Mouse (Mus musculus) left cerebral cortex, postnatal 4 days (tissue): ENCODE measurements around the gene Tmem200a. TPM values are rescaled to one million over a fixed set of nuclear protein-coding genes. Genes with fewer than 3 reads are reported as not detected.
"Not testable (repeated sequence)": the region's sequence is repeated elsewhere in the genome, so short reads cannot be mapped to it uniquely, and the experiment has no call there.

Experiments used
- DNase-seq: peaks from one replicate; pipeline ENCODE4 v3.0.0-alpha.2; 2022
- intact Hi-C: fragments of 180-260 bp; cut with DNase I; formaldehyde crosslinking; loops from one replicate; pipeline ENCODE4 v1.15.1; 2025
- total RNA-seq, 2 experiments: library from RNA; stranded (reverse); gene quantifications; 2 replicates each; pipeline ENCODE4 v1.2.3; 2021

The Tmem200a gene
- total RNA-seq, 2 experiments from 2014 or later, result 27.0 to 31.4 TPM

GRCm38 (mm10) chr10:25908027-25909012 is 170.5 kb downstream of the Tmem200a start:
- intact Hi-C loops, result no loop called here
- no peak for DNase-seq

DNA sequence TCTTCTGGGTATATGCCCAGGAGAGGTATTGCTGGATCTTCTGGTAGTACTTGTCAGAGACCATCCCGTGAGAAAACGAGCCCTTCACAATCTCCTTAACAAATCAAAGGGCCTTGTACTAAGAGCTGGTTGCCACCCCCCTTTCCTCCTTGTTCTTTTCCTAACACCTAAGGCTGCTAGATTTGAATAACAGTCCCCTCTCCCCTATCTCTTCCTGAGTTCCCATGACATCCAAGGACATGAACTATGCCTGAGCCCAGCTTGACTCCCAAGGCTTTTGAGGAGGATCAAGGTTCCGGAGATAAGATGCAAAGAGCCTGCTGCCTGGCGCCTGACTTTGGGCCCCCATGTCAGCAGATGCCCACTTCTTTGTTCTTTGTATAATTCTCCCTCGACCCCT is 184.7 kb downstream of the Tmem200a start:
- DNase-seq, intact Hi-C loops: not testable (repeated sequence)

DNA sequence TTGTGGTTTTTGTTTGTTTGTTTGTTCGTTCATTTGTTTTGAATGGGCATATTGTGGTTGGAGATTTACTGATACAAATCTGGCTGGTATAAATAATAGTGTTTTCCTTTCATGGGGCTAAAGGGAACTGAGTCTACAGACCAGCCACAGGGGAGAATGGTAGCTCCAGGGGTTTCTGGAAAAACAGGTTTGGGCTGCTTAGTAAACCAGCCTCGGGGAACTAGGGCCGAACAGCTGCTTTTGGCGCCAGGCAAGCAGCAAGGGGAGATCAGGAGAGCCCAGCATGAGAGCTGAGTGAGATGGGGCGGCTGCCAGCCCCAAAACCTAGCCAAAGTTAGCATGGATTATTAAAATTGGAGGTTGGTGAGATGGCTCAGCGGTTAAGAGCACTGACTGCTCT is 191.6 kb downstream of the Tmem200a start:
- no peak for DNase-seq
- intact Hi-C loops, result no loop called here

DNA sequence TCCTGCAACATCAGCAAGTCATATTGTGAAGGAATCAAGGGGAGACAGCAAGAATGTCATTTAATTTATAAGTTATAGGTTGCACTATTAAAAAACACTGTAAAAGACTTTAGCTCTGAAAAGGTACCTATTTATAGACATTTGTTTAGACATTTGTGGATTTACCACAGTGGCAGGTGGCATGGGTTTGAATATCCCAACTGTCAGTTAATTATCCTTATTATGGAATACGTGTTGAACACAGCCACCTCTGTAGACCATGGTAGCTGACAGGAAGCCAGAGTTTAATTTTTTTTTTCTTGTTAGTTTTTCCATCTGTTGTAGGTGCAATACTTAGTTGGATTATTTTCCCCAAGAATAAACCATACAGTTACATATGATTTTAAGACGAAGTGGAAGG is 194.3 kb downstream of the Tmem200a start:
- intact Hi-C loops, result no loop called here
- no peak for DNase-seq

- intact Hi-C loops, result no loop called here
- DNase-seq, result no peak
These were observed 201.1 kb downstream of the Tmem200a start for GRCm38 (mm10) chr10:25877731-25878130.

DNA sequence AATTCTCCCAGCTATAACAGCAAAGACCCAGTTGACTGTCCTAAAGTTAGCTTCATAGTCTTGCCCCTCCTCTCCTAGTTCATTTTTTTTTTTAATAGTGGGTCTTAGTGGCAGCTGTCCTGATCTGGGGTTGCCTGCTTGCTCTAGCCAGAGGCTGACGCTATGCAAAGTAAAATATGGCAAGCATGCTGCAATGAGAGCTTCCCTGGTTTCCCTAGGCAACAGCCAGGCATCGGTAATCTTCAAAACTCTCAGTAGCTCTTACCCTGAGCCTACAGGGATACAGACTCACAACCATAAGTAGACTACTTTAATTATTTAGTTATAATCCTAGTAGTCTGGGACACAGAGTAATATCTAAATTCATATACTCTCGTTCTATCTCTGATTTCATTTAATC is 202.0 kb downstream of the Tmem200a start:
- intact Hi-C loops, result no loop called here
- DNase-seq, result no peak

DNA sequence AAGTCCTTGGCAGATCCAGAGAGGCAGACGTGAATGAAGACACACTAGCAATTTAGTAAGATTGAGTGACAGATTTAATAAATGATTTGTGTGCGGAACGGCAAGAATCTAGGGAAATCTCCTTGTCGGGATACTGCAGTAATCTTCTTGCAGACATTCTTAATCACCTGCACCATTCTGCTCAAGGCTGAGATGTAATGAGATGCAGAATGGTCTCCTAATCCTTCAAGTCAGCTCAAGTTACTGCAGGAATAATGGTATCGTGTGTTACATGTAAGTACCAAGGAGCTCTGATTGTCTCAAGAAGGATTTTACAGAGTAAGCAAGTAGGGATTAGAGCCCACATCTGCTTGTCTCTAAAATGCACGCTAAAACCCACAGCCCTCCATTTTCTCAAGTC is 210.1 kb downstream of the Tmem200a start:
- no peak for DNase-seq
- intact Hi-C loops, result no loop called here

Other genes starting within 250 kb of the Tmem200a start
- 1 to 10 TPM; 2.0 to 3.2 TPM for gene Gm9767, start 797 bp downstream of the Tmem200a start, total RNA-seq
- gene Samd3, start 150.7 kb upstream of the Tmem200a start, total RNA-seq, result 1 to 10 TPM; 1.0 to 1.1 TPM